Mouse (Mus musculus) heart, adult 2 months (tissue): ENCODE measurements around the gene Napsa. TPM values are rescaled to one million over a fixed set of nuclear protein-coding genes. Genes with fewer than 3 reads are reported as not detected.

Experiments used
- DNase-seq, 2 experiments: peaks; one replicate each; pipeline ENCODE4 v3.0.0; 2021
- H3K27ac ChIP-seq: fragments of 200-600 bp; 2 replicates; pipeline ENCODE4 v1.8.1; 2022
- H3K27me3 ChIP-seq: fragments of 200-500 bp; 2 replicates; pipeline ENCODE4 v1.6.1; 2012; ENCODE audit warnings: mild to moderate bottlenecking, low read length, inconsistent platforms, mixed read lengths; ENCODE audit not compliant: control insufficient read depth, insufficient read depth
- H3K36me3 ChIP-seq: fragments of 200-500 bp; 2 replicates; pipeline ENCODE4 v1.6.1; 2012; ENCODE audit warnings: low read length, inconsistent platforms; ENCODE audit not compliant: control insufficient read depth, insufficient read depth
- H3K4me1 ChIP-seq: fragments of 200-500 bp; 2 replicates; pipeline ENCODE4 v1.6.1; 2011; ENCODE audit warnings: low read length; ENCODE audit not compliant: control insufficient read depth, insufficient read depth
- H3K4me3 ChIP-seq: fragments of 200-600 bp; 2 replicates; pipeline ENCODE4 v1.8.1; 2022
- H3K79me2 ChIP-seq: fragments of 200-500 bp; replicated peaks from 2 replicates; pipeline ENCODE4 v1.6.1; 2012; ENCODE audit warnings: mild to moderate bottlenecking, inconsistent platforms, low read length, moderate library complexity, mixed read lengths; ENCODE audit not compliant: control insufficient read depth, insufficient read depth
- H3K9ac ChIP-seq: fragments of 200-500 bp; 2 replicates; pipeline ENCODE4 v1.6.1; 2012; ENCODE audit warnings: low read depth, mild to moderate bottlenecking, control low read depth, inconsistent platforms, low read length, mixed read lengths
- CTCF ChIP-seq: fragments of 200-600 bp; IDR thresholded peaks from 2 replicates; pipeline ENCODE4 v1.8.1; 2022; ENCODE audit warnings: antibody characterized with exemption, mild to moderate bottlenecking, moderate library complexity
- EP300 ChIP-seq: fragments of 200-500 bp; IDR thresholded peaks from 2 replicates; pipeline ENCODE4 v1.6.1; 2011; ENCODE audit warnings: low read depth, low read length, control low read depth; ENCODE audit not compliant: insufficient read depth
- POLR2A ChIP-seq: fragments of 200-500 bp; IDR thresholded peaks from 2 replicates; pipeline ENCODE4 v1.6.1; 2011; ENCODE audit warnings: mild to moderate bottlenecking, low read depth, low read length, control low read depth; ENCODE audit not compliant: insufficient read depth
- WGBS: fragments of 180-500 bp; shearing (Covaris S2); methylation state at CpG from one replicate; pipeline ENCODE4 v1.1.7; 2018; 5-methylcytosine and 5-hydroxymethylcytosine counted together
- intact Hi-C: fragments of 180-260 bp; cut with DNase I; formaldehyde crosslinking; loops from one replicate; pipeline ENCODE4 v1.15.1; 2025
- polyA plus RNA-seq: library from polyadenylated mRNA; depleted of rRNA; stranded (reverse); fragments of >200 nt; gene quantifications from 2 replicates; pipeline ENCODE4 v1.2.3, GENCODE M21; 2012
- total RNA-seq, 2 experiments: library from RNA; stranded (reverse); gene quantifications; 2 replicates each; pipeline ENCODE4 v1.2.3; 2021

The Napsa gene
- total and polyA plus RNA-seq, 3 experiments, result 0.76 to 4.7 (median 1.3) TPM

GRCm38 (mm10) chr7:44532918-44533745 is 39.0 kb upstream of the Napsa start:
- Histone ChIP-seq H3K79me2 (no peaks in the 10 kb centered on the region), H3K27ac (no peak overlapping the region), H3K36me3 (no peaks in the 10 kb centered on the region), H3K4me3 (no peak overlapping the region), H3K9ac (no peak overlapping the region), H3K27me3 (no peaks in the 10 kb centered on the region), H3K4me1 (no peaks in the 10 kb centered on the region)
- 90% methylated on average over 29 of the region's 29 CpGs for WGBS
- intact Hi-C loops, result no loop called here
- DNase-seq, result no peak
- TF ChIP-seq POLR2A, result no peak
- TF ChIP-seq EP300, result no peak
- no peak for TF ChIP-seq CTCF

- H3K27ac ChIP-seq, result no peak overlapping the region
- no peaks in the 10 kb centered on the region for H3K4me1 ChIP-seq
- H3K36me3 ChIP-seq, result no peaks in the 10 kb centered on the region
- no peak overlapping the region for H3K4me3 ChIP-seq
- intact Hi-C loops, result no loop called here
- no peak overlapping the region for H3K9ac ChIP-seq
- 89% methylated on average over 12 of the region's 12 CpGs for WGBS
- H3K27me3 ChIP-seq, result no peaks in the 10 kb centered on the region
- TF ChIP-seq CTCF, result no peak
- H3K79me2 ChIP-seq, result no peaks in the 10 kb centered on the region
- DNase-seq, result no peak
Measured at GRCm38 (mm10) chr7:44533746-44534045, 38.5 kb upstream of the Napsa start.

GRCm38 (mm10) chr7:44534242-44534641 is 37.9 kb upstream of the Napsa start:
- Histone ChIP-seq H3K27me3 (no peaks in the 10 kb centered on the region), H3K9ac (no peak overlapping the region), H3K36me3 (no peaks in the 10 kb centered on the region), H3K4me3 (no peak overlapping the region), H3K79me2 (no peaks in the 10 kb centered on the region), H3K27ac (no peak overlapping the region), H3K4me1 (no peaks in the 10 kb centered on the region)
- intact Hi-C loops, result no loop called here
- WGBS, result 85% methylated on average over 13 of the region's 13 CpGs
- peak in 1 of 2 experiments; percentile 56 for DNase-seq
- TF ChIP-seq CTCF (no peak), EP300 (no peak), POLR2A (no peak)

- intact Hi-C loops, result no loop called here
Measured at GRCm38 (mm10) chr7:44534656-44535441, 37.3 kb upstream of the Napsa start.

GRCm38 (mm10) chr7:44535657-44536589 is 36.3 kb upstream of the Napsa start:
- Histone ChIP-seq H3K27me3 (no peaks in the 10 kb centered on the region), H3K9ac (no peak overlapping the region), H3K4me1 (no peaks in the 10 kb centered on the region), H3K79me2 (no peaks in the 10 kb centered on the region), H3K36me3 (no peaks in the 10 kb centered on the region), H3K27ac (no peak overlapping the region), H3K4me3 (no peak overlapping the region)
- 90% methylated on average over 27 of the region's 27 CpGs for WGBS
- intact Hi-C loops, result no loop called here
- DNase-seq, result no peak
- TF ChIP-seq POLR2A, result no peak
- TF ChIP-seq CTCF, result no peak
- TF ChIP-seq EP300, result no peak

More at GRCm38 (mm10) chr7:44534656-44535441, 37.3 kb upstream of the Napsa start:
- Histone ChIP-seq H3K27ac (no peak overlapping the region), H3K36me3 (no peaks in the 10 kb centered on the region), H3K4me1 (no peaks in the 10 kb centered on the region), H3K4me3 (no peak overlapping the region), H3K9ac (no peak overlapping the region), H3K79me2 (no peaks in the 10 kb centered on the region), H3K27me3 (no peaks in the 10 kb centered on the region)
- DNase-seq, result no peak
- TF ChIP-seq EP300 (no peak), CTCF (no peak), POLR2A (no peak)
- 89% methylated on average over 19 of the region's 19 CpGs for WGBS
